Mouse (Mus musculus) layer of hippocampus, postnatal 25 days (tissue): ENCODE results near the gene Aldh1l1. TPM values are rescaled to one million over a fixed set of nuclear protein-coding genes. Genes with fewer than 3 reads are reported as not detected.
A peak's percentile ranks its signal among the peaks of the same experiment; 100 is the strongest.

Source experiments
- DNase-seq, 2 experiments: peaks; one replicate each; pipeline ENCODE4 v3.0.0; 2022; ENCODE audit warnings: mixed read lengths in 2 of 2, low spot score in 1 of 2; ENCODE audit errors: extremely low spot score in 1 of 2
- total RNA-seq, 2 experiments: library from RNA; stranded (reverse); gene quantifications; 2 replicates each; pipeline ENCODE4 v1.2.3; 2021

Aldh1l1 gene
- total RNA-seq, 2 experiments from 2014 or later, result 45.0 to 48.4 TPM

DNA sequence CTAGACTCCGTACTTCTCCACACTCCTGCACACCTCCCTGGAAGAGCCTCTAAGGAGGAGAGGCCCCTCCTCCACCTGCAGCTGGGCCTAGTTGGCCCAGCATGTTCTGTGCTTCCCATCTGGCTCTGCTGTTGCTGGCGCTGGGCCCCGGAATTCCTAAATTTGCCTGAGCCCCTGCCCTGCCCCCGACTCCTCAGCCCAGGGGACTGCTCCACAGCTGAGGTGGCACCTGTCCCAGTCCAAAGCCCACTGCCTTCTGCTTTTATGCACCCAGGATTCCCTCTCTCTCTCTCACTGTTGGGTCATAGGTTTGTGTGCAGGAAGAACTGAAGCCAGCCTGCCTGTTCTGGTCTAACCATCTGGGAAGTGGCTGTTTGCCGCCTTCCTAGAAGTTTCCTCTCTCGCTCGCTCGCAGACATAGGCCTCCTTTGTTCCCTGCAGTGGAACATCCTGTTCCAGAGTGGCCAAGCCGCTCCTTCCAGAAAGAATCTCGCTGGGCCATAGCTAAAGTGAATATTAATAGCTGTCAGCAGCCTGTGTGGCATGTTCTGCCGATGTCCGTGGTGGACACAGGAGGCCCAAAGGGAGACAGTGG is 15.2 kb upstream of the Aldh1l1 start:
- DNase-seq, result peak; percentile 31 to 49

DNA sequence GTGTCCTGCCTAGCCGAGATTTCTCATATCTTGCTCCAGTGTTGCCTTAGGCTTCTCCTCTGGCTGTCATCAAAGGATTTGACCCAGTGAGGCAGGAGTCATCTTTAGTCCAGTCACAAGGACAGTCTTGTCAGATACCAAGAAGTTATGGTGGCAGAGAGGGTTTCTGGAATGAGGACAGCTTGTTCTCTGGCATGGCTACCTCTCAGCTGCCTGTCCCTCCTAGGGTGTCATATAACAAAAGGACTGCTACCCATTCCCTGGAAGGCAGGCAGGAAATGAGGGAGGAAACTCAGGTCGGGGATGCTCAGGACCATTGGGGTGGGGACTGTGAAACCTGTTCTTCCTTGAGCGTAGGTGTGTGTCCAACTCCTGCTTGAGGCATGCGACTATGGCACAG is 14.1 kb upstream of the Aldh1l1 start:
- no peak for DNase-seq

DNA sequence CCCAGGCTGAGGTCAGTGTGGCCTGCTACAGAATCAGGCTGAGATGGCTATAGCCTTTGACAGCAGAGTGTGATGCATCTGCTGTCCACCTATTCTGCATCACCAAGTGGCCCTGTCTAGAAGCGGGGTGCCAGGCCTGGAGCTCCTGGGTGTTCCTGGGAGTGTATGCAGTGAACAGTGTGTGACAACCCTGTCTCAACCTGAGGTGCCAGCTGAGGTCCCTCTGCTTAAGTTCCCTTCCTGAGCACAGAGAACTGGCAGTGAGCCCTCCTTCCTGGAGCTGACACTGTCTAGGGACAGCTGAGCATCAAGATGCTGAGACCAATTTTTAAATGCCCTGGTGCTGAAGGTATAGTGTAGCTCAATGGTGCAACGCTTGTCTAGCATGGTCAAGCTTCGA is 13.5 kb upstream of the Aldh1l1 start:
- DNase-seq, result no peak

DNA sequence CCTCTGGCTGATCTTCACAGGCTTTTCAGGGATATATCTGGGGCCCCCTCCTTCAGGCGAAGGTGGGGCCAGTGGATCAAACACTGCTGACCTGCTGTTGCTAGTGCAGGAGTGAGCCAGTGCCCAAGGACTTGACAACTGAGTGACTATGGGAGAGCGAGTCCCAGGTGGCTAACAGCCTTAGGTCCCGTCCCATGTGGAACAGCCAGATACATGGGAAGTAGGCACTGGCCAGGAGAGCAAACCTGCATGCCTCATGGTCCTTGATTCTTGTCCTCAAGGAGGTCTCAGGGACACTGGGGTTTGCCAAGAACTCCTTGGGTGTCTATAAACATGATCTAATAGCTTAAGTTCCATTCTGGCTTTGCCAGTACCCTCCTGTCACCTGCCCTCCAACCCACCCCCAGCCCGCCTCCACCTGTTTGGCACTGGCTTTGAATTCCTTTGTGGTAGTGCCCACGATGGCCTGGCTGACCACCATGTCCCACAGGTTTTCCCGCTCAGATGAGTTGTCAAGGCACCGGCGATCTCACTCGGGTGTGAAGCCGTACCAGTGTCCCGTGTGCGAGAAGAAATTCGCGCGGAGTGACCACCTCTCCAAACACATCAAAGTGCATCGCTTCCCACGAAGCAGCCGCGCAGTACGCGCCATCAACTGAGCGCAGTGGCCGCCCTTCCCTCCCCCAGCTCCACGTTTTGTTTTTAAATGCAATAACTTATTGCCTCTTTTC is 12.4 kb upstream of the Aldh1l1 start:
- no peak for DNase-seq

DNA sequence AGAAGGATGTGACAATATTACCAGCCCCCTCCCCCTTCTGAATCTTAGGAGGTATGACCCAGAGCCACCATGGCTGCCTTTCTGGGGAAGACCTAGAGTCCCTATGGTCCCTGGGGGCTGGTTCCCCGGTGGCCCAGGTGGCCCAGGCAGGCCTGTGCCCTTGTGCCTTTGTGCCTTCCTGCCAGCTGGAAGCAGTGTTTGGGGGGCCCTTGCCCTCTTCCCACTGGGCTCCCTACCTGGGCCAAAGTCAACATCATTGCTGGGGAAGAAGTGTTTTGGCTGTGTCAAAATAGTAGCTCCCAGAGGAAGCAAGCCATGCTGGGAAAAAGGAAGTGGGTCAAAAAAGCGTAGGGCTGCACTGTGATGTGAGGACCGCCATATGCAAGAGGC is 11.9 kb upstream of the Aldh1l1 start:
- no peak for DNase-seq

DNA sequence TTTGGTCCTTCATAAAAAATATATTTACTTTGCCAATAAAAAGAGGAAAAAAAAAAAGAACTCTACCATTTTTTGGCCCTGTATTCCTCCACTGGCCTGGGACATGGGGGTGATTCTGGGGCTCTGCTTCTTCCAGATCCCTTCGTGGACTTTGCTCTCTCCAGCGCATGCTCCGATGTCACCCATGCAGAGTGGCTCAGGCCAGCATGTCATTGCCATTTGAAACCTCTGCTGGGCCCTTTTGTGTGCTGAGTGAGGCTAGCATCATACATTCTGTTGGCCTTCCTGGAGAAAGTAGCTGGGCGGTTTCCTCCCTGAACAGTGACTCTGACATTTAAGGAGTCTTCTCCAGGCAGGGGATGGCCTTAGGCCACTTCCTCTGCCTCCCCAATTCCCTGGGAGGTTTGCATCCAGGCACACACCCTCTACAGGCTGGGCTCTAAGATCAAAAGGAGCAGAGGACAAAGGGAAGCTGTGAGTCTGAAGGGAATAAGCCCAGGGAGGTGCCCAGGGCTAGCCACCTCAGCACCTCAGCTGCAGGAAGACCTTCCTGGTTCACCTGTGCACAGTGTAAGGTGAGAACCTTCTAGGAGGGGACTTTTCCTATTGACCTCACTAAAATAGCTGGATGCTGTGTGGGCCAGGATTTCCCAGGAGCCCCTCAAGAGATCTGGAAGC is 10.9 kb upstream of the Aldh1l1 start:
- DNase-seq, result no peak

DNA sequence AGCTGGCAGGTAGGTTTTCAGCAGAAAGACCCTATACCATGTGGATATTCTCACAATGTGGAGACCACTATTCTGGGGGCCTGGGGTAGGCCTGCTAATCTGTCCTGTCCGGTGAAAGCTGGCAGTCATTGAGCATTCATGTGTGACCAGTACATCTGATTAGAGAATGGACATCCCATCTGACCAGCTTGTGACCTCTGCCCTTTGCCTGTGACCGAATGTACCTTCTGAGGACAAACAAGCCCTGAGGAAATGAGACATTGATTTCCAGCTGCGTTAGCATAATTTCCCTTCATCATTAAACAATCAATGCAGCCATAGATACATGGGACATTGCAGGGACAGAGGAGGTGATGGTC is 10.4 kb upstream of the Aldh1l1 start:
- no peak for DNase-seq

DNA sequence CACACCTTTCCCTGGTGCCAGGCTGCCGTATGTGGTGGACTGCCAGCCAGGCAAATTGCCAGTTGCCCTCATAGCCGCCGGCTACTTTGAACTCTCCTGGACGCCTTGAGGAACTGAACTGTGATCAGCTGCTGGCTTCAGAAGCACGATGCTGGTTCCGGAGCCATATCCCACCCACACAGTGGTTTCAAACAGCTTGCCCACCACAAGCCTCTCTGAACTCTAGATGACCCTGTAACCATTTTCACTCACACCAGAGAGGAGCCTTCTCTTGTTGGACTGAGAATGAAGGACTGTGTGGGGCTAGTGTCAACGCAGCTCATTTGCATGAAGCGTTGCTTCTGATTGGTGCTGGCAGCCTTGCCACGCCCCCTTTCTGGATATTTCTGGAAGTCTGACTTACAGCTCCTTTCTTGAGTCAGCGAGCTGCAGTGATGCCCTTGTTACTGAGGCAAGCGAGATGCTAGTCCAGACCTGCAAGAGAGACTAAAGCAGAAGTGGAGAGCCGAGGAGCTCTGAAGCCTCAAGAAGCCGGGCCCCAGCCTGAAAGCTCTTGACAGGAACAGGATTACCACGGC is 9.2 kb upstream of the Aldh1l1 start:
- no peak for DNase-seq

DNA sequence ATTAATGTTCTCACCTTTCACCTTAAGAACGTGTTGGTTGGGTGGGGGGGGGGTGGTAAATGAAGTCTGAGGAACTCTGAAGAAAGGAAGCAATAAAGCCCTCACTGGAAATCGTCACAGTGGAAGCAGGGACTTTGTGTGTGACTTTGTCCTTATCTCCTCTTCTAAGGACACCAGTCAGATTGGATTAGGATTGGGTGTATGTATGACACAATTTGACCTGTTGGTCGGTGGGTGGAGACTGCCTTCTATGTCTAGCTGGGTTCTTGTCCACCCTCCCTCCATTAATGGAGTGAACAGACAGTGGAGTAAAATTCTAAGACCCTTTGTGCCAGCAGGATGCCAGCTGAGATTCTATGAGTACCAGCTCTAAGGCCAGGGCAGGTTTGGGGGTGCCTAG is 2.0 kb upstream of the Aldh1l1 start:
- DNase-seq, result no peak

DNA sequence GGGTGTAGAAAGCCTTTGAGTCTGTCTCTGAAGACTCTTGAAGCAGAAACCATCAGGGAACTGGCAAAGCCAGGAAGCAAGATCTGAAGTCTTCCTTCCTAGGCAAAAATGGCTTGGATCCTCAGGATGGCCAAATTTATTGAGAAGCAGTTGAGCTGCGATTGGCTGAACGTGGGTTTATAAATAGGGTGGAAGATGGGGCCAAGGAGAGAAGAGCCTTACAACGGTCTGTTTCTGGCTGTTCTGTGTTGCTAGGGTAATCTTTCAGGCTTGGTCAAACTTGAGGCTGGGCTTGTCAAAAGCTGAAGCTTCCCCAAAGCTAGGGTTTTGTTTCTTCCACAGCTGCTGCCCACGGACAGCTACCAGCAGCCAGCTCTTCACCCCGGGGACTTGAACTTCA is 1.4 kb upstream of the Aldh1l1 start:
- DNase-seq, result no peak

DNA sequence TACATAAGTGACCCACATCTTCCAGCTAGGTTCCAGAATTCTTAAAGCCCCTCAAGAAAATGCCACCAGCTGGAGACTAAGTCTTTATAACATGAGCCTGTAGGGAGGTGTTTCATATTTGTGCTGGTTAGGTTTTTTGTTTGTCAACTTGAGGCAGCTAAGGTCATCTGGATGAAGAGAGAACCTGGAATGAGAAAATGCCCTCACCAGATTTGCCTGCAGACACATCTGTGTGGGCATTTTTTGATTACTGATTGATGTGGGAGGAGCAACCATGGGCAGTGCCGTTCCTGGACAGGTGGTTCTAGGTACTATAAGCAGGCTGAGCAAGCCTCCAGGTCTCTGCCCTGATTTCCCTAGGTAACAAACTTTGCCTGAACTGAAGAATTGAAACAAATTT is 1.3 kb downstream of the Aldh1l1 start:
- no peak for DNase-seq

DNA sequence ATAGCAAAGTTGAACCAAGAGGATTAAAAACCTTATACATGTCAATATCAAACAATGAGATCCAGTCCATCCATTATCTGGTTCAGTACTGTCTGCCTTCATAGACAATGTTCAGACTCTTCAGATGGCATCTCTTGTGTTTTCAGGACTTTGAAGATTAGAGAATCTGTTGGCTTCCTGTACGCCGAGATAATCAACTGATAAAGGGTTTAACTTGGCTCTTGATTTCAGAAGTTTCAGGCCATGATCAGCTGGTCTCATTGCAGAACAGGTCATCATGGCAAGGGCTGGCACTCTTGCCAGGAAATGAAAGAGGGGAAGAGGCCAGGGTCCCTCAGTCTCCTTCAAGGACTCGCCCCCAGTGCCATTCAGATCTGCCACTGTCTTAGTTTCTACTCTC is 3.3 kb downstream of the Aldh1l1 start:
- no peak for DNase-seq

DNA sequence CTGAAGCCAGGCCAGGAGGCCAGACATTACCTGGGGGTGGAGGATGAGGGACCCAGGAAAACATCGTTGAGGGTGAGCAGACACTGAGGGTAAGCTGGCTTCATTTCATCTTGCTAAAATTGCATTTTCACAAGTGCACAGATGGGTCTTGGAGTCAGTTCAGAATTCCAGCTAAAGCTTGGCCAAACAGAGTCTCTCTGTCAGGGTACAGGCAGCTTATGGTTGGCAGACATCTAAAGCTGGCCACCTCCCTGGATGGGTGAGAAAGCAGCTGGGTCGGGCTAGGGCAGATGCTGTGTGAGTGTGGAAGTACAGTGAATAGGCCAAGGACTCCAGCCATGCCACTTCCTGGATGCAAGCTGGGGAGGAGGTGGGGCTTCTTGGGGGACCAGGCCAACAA is 4.7 kb downstream of the Aldh1l1 start:
- no peak for DNase-seq

DNA sequence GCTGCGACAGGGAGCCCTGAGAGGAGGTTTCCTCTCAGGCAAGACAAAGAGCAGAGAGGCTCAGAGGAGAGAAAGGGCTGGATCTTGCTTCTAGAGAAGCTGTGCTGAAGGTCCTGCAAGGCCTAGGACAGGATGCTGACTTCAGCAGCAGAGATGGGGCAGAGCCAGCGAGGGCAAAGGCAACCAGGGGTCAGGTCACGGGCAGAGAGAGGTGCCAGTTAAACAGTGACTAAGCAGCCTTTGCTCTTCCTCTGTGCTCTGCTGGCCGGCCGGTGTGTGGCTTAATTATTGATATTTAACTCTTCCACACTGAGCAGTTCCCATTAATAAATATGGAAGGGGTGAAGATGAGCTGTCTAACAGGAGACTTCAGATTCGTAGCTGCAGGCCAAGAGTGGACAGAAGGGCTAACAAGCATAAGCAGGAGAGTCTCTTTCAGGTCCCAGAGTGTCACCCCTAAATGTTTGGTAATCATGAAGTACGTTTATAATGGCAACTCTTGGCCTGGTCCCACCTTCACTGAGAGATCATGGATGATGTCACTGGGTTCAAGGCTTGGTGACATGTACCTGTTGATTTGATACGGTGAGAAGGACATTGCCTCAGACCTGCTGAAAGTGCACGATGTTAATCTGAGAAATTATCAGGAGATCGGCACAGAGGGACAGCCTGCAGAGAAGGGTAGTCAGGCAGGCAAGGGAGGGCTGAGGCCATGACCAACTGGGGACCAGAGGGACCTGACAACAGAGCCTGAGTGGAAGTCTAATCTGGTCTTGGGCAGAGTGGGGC is 5.9 kb downstream of the Aldh1l1 start:
- DNase-seq, result no peak

DNA sequence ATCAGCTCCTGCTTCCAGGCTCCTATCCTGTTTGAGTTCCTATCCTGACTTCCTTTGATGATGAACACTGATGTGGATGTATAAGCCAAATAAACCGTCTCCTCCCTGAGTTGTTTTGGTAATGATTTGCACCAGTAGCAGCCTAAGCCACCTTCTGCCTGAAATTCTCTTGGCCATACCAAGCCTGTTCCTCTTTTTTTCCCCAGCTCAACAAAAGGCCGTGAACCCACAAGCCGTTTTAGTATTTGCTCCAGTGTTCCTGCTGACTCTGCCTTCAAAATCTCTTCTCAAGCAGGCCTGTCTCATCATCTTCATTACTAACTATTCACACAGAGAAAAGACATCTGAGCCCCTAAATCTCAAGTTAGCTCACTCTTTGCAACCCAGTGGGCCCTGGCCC is 7.9 kb downstream of the Aldh1l1 start:
- DNase-seq, result no peak

DNA sequence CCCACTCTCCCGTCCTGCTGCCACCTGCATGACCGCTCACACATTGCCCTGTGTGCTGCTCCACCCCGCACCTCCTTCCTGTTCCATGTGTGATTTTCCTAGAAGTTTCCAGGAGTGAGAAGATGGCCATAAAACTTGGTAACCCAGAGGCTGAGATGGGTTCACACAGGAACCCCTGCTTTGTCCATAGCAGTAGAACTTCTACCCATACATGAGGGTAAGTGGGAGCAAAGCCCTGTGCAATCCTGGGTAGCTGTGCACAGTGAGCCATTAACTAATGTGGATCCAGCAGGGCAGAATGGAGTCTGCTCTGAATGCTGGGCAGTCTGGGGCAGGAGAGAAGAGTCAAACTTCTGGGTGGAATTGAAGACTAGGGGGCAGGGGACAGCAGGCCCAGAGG is 8.3 kb downstream of the Aldh1l1 start:
- no peak for DNase-seq

DNA sequence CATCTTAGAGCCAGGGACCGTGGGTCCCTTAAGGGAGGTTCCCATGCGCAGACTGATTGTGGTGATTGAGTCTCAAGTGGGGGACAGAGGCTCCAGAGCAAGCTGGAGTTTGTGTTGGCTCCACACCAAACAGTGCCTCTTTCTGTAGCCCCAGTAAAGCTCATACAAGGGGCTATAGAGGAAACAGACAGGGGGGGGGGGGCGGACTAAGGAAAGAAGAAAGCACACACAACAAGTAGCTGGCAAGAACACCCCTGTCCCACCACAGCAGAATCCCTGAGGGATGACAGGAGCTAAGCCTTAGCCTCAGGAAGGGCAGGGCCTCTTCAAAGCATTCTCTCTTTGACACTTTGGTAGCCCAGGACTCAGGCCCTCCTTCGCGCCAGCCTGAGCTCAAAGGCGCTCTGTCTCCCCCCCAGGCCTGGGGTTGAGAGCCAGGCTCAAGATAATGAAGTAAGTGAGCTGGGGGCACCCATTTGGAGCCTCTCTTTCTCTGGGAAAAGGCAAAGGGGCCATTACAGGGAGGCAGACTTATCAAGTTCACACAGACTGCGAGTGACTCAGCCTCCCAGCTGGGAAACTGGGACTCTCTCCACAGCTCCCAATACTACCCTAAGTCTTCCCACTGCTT is 9.2 kb downstream of the Aldh1l1 start:
- no peak for DNase-seq

DNA sequence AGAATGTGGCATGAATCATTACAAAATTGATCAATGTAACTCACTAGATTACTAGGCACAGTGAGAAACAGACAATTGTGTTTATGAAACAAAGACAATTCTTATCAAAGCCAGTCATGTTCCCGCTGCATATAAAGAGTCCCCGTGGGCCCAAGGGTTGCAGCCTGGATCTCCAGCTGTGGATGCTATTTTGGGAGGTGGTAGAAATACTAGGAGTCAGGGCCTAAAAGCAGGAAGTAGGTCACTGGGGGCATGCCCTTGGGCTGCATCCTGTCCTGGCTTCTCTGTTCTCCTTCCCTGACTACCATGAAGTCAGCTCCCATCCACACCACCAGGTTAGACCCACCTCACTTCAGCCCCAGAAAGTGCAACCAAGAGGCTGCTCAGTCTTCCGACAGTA is 10.0 kb downstream of the Aldh1l1 start:
- DNase-seq, result no peak

DNA sequence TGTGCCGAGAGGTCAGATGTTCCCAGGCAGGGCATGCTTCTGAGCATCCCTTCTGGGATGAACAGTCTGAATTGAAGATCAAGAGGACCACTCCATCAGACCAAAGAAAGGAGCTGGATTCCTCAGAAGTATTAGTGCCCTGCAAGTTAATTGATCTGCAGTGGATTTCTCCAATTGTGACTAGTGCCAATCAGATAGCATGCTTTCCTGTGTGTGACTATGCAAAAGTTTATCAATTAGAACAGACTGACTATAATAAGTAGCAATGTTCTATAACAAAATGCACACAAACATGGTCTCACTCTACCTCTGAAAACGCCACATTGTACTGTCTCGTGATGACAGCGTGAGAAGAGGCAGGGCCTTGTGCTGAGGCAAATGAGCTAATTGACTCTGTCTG is 13.3 kb downstream of the Aldh1l1 start:
- no peak for DNase-seq

DNA sequence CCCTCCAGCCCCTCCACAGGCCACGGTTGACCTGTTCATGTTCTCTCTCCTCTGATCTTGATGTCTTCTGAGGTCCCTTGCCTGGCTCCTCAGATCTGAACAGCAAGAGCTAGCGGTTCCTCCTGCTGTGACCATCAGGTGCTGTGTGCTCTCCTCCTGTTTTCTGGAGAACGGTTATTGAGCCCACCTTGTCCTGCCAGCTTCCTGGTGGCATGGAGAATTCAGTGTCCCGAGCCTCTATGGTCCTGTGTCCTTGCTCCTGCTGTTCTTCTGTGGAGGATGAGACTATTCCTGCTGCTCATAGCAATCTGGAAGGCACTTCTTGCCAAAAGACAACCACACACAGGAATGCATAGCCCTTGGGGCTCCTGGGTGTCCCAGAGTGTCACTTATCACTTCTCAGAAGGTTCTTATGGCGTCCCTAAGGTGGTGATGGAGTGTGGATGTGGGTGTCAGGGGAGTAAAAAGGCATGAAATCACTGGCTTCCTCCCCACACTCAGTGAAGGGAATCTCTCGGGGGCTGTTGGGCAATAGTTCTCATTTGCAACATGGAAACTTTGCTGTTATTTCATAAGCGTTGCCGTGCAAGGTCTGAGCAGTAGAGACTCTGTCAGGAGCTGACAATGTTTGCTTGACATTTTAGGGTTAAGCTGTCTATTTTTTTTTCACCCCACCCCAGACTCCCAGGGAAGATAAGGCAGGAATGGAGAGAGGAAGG is 15.2 kb downstream of the Aldh1l1 start:
- DNase-seq, result no peak
